ENCODE assay signal across 1 mouse cellular context in genomic region chr13:3642049-3642448, GRCm38 (mm10).
TF ChIP-seq lines count a peak whose summit lies in the region.

No protein-coding gene starts in this region.

TF ChIP-seq in CH12.LX, 34 proteins besides CTCF, POLR2A, EP300 and RAD21:
- TF ChIP-seq ZNF384 (IDR thresholded peaks at IDR 0.05; ENCODE audit: low read depth, low read length) (peak; percentile 39; the same call in 1 of the 2 replicates), SMC3 (IDR thresholded peaks at IDR 0.05; ENCODE audit: low read depth, low read length) (peak; percentile 88), UBTF (IDR thresholded peaks at IDR 0.05; ENCODE audit: low read depth, low read length) (no peak), POLR2AphosphoS2 (IDR thresholded peaks at IDR 0.05; ENCODE audit: low read depth, low read length) (no peak), TCF12 (IDR thresholded peaks at IDR 0.05; ENCODE audit: low read depth, low read length) (peak; percentile 36; the same call in 1 of the 2 replicates)
